Comparison of ENCODE assay signal across 8 mouse cellular contexts in the genomic region with DNA sequence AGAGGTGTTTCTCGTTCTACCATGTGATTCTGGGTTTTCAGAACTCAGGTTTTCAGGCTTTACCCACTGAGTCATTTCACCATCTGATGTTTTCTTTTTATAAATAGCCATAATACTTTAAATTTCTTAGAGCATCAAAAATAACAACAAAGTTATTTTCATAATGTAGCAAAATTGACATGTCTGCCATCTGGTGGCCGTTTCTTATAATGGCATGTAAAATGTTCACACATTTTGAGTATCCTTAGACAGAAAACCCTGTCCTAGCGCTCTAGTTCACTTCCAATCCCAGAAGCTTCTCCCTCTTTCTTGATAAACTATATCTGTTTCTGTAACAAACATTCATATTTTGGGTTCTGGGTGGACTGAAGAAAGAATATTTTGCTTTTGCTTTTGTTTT. TPM values are rescaled to one million over a fixed set of nuclear protein-coding genes. Genes with fewer than 3 reads are reported as not detected.
DNase-seq lines count a peak whose midpoint lies in the region.

No protein-coding gene starts in this region.

- no peaks in the 10 kb centered on the region for H3K27me3 ChIP-seq in splenic B cell, adult 2 months (ENCODE audit: control insufficient read depth, insufficient read depth, low read length, poor library complexity, severe bottlenecking)

- peaks cover 6% of the 10 kb centered on the region for H3K36me3 ChIP-seq in splenic B cell, adult 2 months (ENCODE audit: control insufficient read depth, insufficient read depth, low read length, poor library complexity, severe bottlenecking)

- intact Hi-C loops in left cerebral cortex, postnatal 10 days (cut with DNase I) = loop anchor here (10.0 kb wide), 1 partner anchor 63 kb away; no protein-coding TSS in a partner anchor
- intact Hi-C loops in left cerebral cortex, postnatal 36 days (cut with DNase I) = loop anchor here (5.0 kb wide), 2 partner anchors 65 to 135 kb away; no protein-coding TSS in a partner anchor
- intact Hi-C loops in left cerebral cortex, postnatal 4 days (cut with DNase I) = no loop called here

- peak; percentile 57 for DNase-seq in adrenal gland, postnatal 10 days
- no peak for DNase-seq in adrenal gland, adult 8-10 months
- DNase-seq in left cerebral cortex, postnatal 10 days (ENCODE audit: extremely low spot score in 1 of 2, low spot score in 2 of 2) = peak; percentile 24 to 38
- DNase-seq in left cerebral cortex, postnatal 36 days (ENCODE audit: low spot score in 2 of 2) = no peak
- peak; percentile 68 for DNase-seq in Muller cell, postnatal 12 days (ENCODE audit: inconsistent ontology term)
- peak; percentile 68 for DNase-seq in embryo, embryonic 11 days
- DNase-seq in left cerebral cortex, postnatal 4 days = peak; percentile 19
- DNase-seq in splenic B cell, adult 2 months (ENCODE audit: low read depth, low spot score) = peak; percentile 82

RNA-seq across cellular contexts. Expression of a gene that starts 26.3 kb away (rescaled TPM):
- 10 to 100 TPM; 16.0 to 17.7 TPM for total RNA-seq in adrenal gland, postnatal 10 days (2021)
- 10 to 100 TPM; 18.8 to 23.4 (median 21.5) TPM for total RNA-seq in adrenal gland, adult 8-10 months (2022)
- 10 to 100 TPM; 19.0 to 19.5 TPM for total RNA-seq in left cerebral cortex, postnatal 10 days (2021)
- total RNA-seq in left cerebral cortex, postnatal 36 days (2021) = 10 to 100 TPM; 19.8 to 23.4 TPM
- 10 to 100 TPM; 27.0 to 29.2 TPM for total RNA-seq in left cerebral cortex, postnatal 4 days (2021)

RNA-seq across cellular contexts. Expression of a gene that starts 28.0 kb away (rescaled TPM):
- 1 to 10 TPM; 2.6 to 3.2 TPM for total RNA-seq in adrenal gland, postnatal 10 days (2021)
- total RNA-seq in adrenal gland, adult 8-10 months (2022) = 1 to 10 TPM; 1.6 to 2.7 (median 2.3) TPM
- total RNA-seq in left cerebral cortex, postnatal 10 days (2021) = 1 to 10 TPM in 1 of 2 experiments, under 1 TPM in 1; 0.61 to 1.4 TPM
- 1 to 10 TPM; 1.4 to 1.6 TPM for total RNA-seq in left cerebral cortex, postnatal 36 days (2021)
- total RNA-seq in left cerebral cortex, postnatal 4 days (2021) = under 1 TPM; 0.32 to 0.64 TPM

RNA-seq across cellular contexts. Expression of a gene that starts 55.2 kb away (rescaled TPM):
- total RNA-seq in adrenal gland, postnatal 10 days (2021) = under 1 TPM in 1 of 2 experiments, not detected in 1; 0.36 TPM
- total RNA-seq in adrenal gland, adult 8-10 months (2022) = under 1 TPM in 3 of 4 experiments, not detected in 1; 0.24 to 0.49 (median 0.38) TPM
- total RNA-seq in left cerebral cortex, postnatal 10 days (2021) = not detected
- total RNA-seq in left cerebral cortex, postnatal 36 days (2021) = 1 to 10 TPM in 1 of 2 experiments, under 1 TPM in 1; 0.47 to 1.2 TPM
- under 1 TPM in 1 of 2 experiments, not detected in 1; 0.76 TPM for total RNA-seq in left cerebral cortex, postnatal 4 days (2021)

Comparison
In these comparisons a context has a peak if more than half of its experiments do, and no peak if none do; other contexts are left out.
1. DNase-seq: peak in adrenal gland, postnatal 10 days (single experiment), left cerebral cortex, postnatal 10 days (2 of 2), Muller cell, postnatal 12 days (single experiment), embryo, embryonic 11 days (single experiment), left cerebral cortex, postnatal 4 days (single experiment) and splenic B cell, adult 2 months (single experiment); none in adrenal gland, adult 8-10 months (single experiment) and left cerebral cortex, postnatal 36 days (0 of 2).